Mouse (Mus musculus): ENCODE measurements at regions not wholly inside any gene's neighbourhood (a gene's known extent, or its start where the extent isn't known, plus 50 kb on each side); places are given as distances from the start of the nearest gene placed in this dataset.

DNA sequence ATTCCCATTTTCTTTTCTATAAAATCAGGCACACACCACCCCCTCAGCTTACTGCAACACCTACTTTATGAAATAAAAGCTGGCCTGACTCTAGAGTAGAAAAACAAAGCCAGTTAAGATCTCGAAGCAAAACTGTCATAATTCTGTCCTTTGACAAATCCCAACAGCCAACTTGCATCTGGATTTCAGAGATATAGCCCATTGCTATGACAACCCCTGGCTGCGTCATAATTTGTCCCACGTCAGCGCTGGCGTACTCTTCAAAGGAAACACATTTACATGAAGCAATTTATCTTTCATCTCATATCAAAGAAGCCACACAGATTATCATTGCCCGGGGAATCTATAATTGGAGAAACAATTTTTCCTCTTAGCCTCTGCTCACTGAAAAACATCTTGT, 126.4 kb downstream of the Gm9817 start:
- TF ChIP-seq CTCF (conservative IDR thresholded peaks at IDR 0.05; ENCODE audit: low read length) = no peak
- TF ChIP-seq POU5F1 (IDR thresholded peaks at IDR 0.05; ENCODE audit: borderline replicate concordance, low read length) = no peak
- no peak for TF ChIP-seq NANOG (IDR thresholded peaks at IDR 0.05; ENCODE audit: borderline replicate concordance, low read length)
